Mouse (Mus musculus): Measurements from ENCODE around the gene Cd109. TPM values are rescaled to one million over a fixed set of nuclear protein-coding genes. Genes with fewer than 3 reads are reported as not detected.

Gene Cd109
- not detected for total RNA-seq (2023)

DNA sequence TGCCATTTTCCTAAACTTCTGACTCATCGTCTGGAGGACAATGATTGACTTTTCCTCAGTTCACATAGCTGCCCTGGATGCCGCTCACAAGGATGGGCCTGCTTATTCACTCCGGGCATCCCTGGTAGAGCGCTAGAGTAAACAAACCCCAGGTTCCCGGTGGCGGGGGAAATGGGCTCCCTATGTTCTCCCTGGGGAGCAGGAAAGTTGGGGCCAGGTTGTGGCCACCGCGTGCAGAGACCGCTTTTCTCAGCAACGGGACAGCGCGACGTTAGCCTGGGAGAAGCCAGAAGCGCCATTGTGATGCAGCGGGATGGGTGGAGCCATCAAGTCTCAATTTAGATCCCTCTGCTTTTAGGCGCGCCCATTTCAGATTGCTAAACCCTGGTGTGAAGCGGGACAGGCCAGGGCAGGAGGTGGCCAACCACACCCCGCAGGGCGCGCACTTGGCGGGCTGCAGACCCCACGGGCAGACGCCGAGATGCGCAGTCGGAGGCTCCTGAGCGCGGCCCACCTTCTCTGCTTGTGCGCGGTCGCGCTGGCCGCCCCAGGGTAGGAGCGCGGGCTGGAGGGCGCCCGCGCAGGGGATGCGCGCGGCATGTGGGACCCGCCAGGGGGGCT is at the start of gene Cd109:
Gene Cd109 (plus strand): TSS at position 146 of the 621 bp plus-strand sequence.

DNA sequence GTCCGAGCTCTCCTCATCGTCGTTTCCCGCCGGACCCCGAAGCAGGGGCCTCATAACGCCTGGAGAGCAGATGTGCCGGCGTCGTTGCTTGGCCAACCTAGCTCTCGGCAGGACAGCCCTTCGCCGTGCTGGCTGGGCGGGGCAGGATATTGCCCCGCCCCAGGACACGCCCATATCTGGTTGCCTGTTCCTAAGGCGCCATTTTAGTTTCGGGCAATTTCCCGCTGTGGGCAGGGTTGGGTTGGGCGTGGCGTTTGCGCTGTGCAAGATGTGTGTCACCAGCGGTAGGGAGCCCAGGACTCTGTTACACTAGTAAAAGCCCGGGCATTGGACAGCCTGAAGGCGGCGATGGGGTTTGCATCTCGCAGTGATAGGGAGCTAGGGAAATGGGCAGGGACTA is 27.4 kb upstream of the Cd109 start, which contains the start of gene Slc17a5:
Gene Slc17a5 (minus strand): TSS at position 128 of the 400 bp plus-strand sequence.

Other genes starting within 250 kb of the Cd109 start
- gene Dppa5a, start 247.4 kb upstream of the Cd109 start, total RNA-seq (2023) = not detected
- not detected for gene Ooep, start 236.8 kb upstream of the Cd109 start, total RNA-seq (2023)
- gene Ddx43, start 219.8 kb upstream of the Cd109 start, total RNA-seq (2023) = 1.5 TPM
- gene Cgas, start 172.3 kb upstream of the Cd109 start, total RNA-seq (2023) = 3.8 TPM
- 22.9 TPM for gene Mto1, start 167.3 kb upstream of the Cd109 start, total RNA-seq (2023)
- gene Gm17324, start 166.8 kb upstream of the Cd109 start, total RNA-seq (2023) = not detected
- gene Eef1a1, start 126.4 kb upstream of the Cd109 start, total RNA-seq (2023) = 10,655 TPM
- gene Slc17a5, start 27.5 kb upstream of the Cd109 start, total RNA-seq (2023) = 4.9 TPM